Mouse (Mus musculus) heart, embryonic 10.5 days (tissue): ENCODE results near the gene Wdr20. TPM values are rescaled to one million over a fixed set of nuclear protein-coding genes. Genes with fewer than 3 reads are reported as not detected.
A peak's percentile ranks its signal among the peaks of the same experiment; 100 is the strongest.
"Not testable (repeated sequence)": the region's sequence is repeated elsewhere in the genome, so short reads cannot be mapped to it uniquely, and the experiment has no call there.

Experiments used
- DNase-seq: peaks from one replicate; pipeline ENCODE4 v3.0.0-alpha.2; 2017; ENCODE audit warnings: low spot score
- H3K27ac ChIP-seq: fragments of 300-500 bp; sonication (generic); 2 replicates; pipeline ENCODE4 v1.5.1; 2016; ENCODE audit warnings: mild to moderate bottlenecking
- H3K27me3 ChIP-seq: fragments of 300-500 bp; sonication (generic); 2 replicates; pipeline ENCODE4 v1.6.1; 2016; ENCODE audit warnings: mild to moderate bottlenecking; ENCODE audit not compliant: poor library complexity, insufficient read depth, severe bottlenecking
- H3K36me3 ChIP-seq: fragments of 300-500 bp; sonication (generic); 2 replicates; pipeline ENCODE4 v1.6.1; 2016; ENCODE audit warnings: mild to moderate bottlenecking, moderate library complexity
- H3K4me1 ChIP-seq: fragments of 300-500 bp; sonication (generic); 2 replicates; pipeline ENCODE4 v1.6.1; 2016; ENCODE audit warnings: mild to moderate bottlenecking
- H3K4me3 ChIP-seq: fragments of 300-500 bp; sonication (generic); 2 replicates; pipeline ENCODE4 v1.5.1; 2016; ENCODE audit warnings: mild to moderate bottlenecking, moderate library complexity
- H3K9me3 ChIP-seq: fragments of 300-500 bp; sonication (generic); 2 replicates; pipeline ENCODE4 v1.6.1; 2016; ENCODE audit warnings: mild to moderate bottlenecking, moderate library complexity
- WGBS: fragments of 180-500 bp; shearing (Covaris S2); methylation state at CpG from one replicate; pipeline ENCODE4 v1.1.7; 2016; 5-methylcytosine and 5-hydroxymethylcytosine counted together
- polyA plus RNA-seq: library from polyadenylated mRNA; unstranded; fragments of >200 nt; fragmentation: Nextera tagmentation; extraction: Ambion mirVana; gene quantifications from 2 replicates; pipeline ENCODE4 v1.2.1, GENCODE M21; 2016

The Wdr20 gene
- polyA plus RNA-seq: 15.4 and 21.6 TPM in 2 replicates

GRCm38 (mm10) chr12:110737170-110738157 is at the start of gene Wdr20:
Gene Wdr20 (plus strand): TSS chr12:110737944.
- H3K36me3 ChIP-seq: 0 out of 2 replicates have a peak, but pooled peaks cover 4% of the 10 kb centered on the region
- DNase-seq: peak; percentile 98
- WGBS: under 1% methylated on average over 69 of the region's 69 CpGs
- peak within 1 kb of the TSS; percentile 94 for H3K27ac ChIP-seq
- peak within 1 kb of the TSS; percentile 88 for H3K4me3 ChIP-seq
- no peaks in the 10 kb centered on the region for H3K9me3 ChIP-seq
- peaks cover 18% of the 10 kb centered on the region for H3K4me1 ChIP-seq
- H3K27me3 ChIP-seq: peaks cover 10% of the 10 kb centered on the region; the same call in 1 of the 2 replicates

GRCm38 (mm10) chr12:110688921-110689320 is 48.8 kb upstream of the Wdr20 start:
- not testable (repeated sequence) for H3K4me1 ChIP-seq, H3K27me3 ChIP-seq, H3K27ac ChIP-seq, H3K9me3 ChIP-seq, H3K4me3 ChIP-seq, DNase-seq
- 94% methylated on average over 3 of the region's 3 CpGs for WGBS
- H3K36me3 ChIP-seq: peaks cover 59% of the 10 kb centered on the region

- Histone ChIP-seq H3K4me1 (peaks cover 14% of the 10 kb centered on the region), H3K27ac (no peak overlapping the region), H3K4me3 (no peak overlapping the region), H3K9me3 (no peaks in the 10 kb centered on the region), H3K36me3 (peaks cover 67% of the 10 kb centered on the region), H3K27me3 (no peaks in the 10 kb centered on the region)
- WGBS: 86% methylated on average over 6 of the region's 6 CpGs
- no peak for DNase-seq
Observed at GRCm38 (mm10) chr12:110689919-110690643, 47.7 kb upstream of the Wdr20 start.

GRCm38 (mm10) chr12:110693378-110693777 is 44.4 kb upstream of the Wdr20 start:
- DNase-seq: not testable (repeated sequence)

GRCm38 (mm10) chr12:110695676-110696171 is 42.0 kb upstream of the Wdr20 start:
- DNase-seq: peak; percentile 86
- H3K9me3 ChIP-seq: no peaks in the 10 kb centered on the region
- no peaks in the 10 kb centered on the region for H3K27me3 ChIP-seq
- WGBS: under 1% methylated on average over 55 of the region's 55 CpGs
- H3K4me1 ChIP-seq: peaks cover 39% of the 10 kb centered on the region
- peak overlapping the region; percentile 100 for H3K27ac ChIP-seq
- peak overlapping the region; percentile 100 for H3K4me3 ChIP-seq
- peaks cover 29% of the 10 kb centered on the region for H3K36me3 ChIP-seq

More at GRCm38 (mm10) chr12:110693378-110693777, 44.4 kb upstream of the Wdr20 start:
- Histone ChIP-seq H3K36me3 (peaks cover 52% of the 10 kb centered on the region), H3K4me1 (peaks cover 22% of the 10 kb centered on the region)
- 82% methylated on average over 5 of the region's 5 CpGs for WGBS
- H3K4me3 ChIP-seq, H3K27me3 ChIP-seq, H3K9me3 ChIP-seq, H3K27ac ChIP-seq: not testable (repeated sequence)

- H3K27ac ChIP-seq: peak overlapping the region; percentile 100
Observed at GRCm38 (mm10) chr12:110696173-110696974, 41.4 kb upstream of the Wdr20 start.

GRCm38 (mm10) chr12:110696975-110697400 is 40.8 kb upstream of the Wdr20 start:
- H3K27ac ChIP-seq: peak overlapping the region; percentile 100
- peaks cover 21% of the 10 kb centered on the region for H3K36me3 ChIP-seq
- no peaks in the 10 kb centered on the region for H3K27me3 ChIP-seq
- WGBS: 53% methylated on average over 9 of the region's 9 CpGs
- DNase-seq: no peak
- H3K9me3 ChIP-seq: no peaks in the 10 kb centered on the region
- peak overlapping the region; percentile 100 for H3K4me3 ChIP-seq
- H3K4me1 ChIP-seq: peaks cover 51% of the 10 kb centered on the region

More at GRCm38 (mm10) chr12:110696173-110696974, 41.4 kb upstream of the Wdr20 start:
- under 1% methylated on average over 89 of the region's 89 CpGs for WGBS
- Histone ChIP-seq H3K4me3 (peak overlapping the region; percentile 100), H3K27me3 (no peaks in the 10 kb centered on the region), H3K9me3 (no peaks in the 10 kb centered on the region), H3K36me3 (peaks cover 27% of the 10 kb centered on the region), H3K4me1 (peaks cover 45% of the 10 kb centered on the region)
- DNase-seq: peak; percentile 98

GRCm38 (mm10) chr12:110697457-110697856 is 40.3 kb upstream of the Wdr20 start:
- 60% methylated on average over 5 of the region's 5 CpGs for WGBS

GRCm38 (mm10) chr12:110698080-110698479 is 39.7 kb upstream of the Wdr20 start:
- H3K27me3 ChIP-seq: no peaks in the 10 kb centered on the region
- H3K36me3 ChIP-seq: peaks cover 14% of the 10 kb centered on the region
- no peaks in the 10 kb centered on the region for H3K9me3 ChIP-seq
- DNase-seq: no peak
- H3K4me1 ChIP-seq: peaks cover 56% of the 10 kb centered on the region
- 86% methylated on average over 1 of the region's 1 CpGs for WGBS
- no peak overlapping the region for H3K4me3 ChIP-seq
- H3K27ac ChIP-seq: peak overlapping the region; percentile 82; the same call in 1 of the 2 replicates

More at GRCm38 (mm10) chr12:110697457-110697856, 40.3 kb upstream of the Wdr20 start:
- Histone ChIP-seq H3K27me3 (no peaks in the 10 kb centered on the region), H3K4me3 (no peak overlapping the region), H3K27ac (peak overlapping the region; percentile 100), H3K4me1 (peaks cover 53% of the 10 kb centered on the region), H3K36me3 (peaks cover 19% of the 10 kb centered on the region), H3K9me3 (no peaks in the 10 kb centered on the region)
- no peak for DNase-seq

- peak; percentile 86 for DNase-seq
- H3K36me3 ChIP-seq: peaks cover 10% of the 10 kb centered on the region
- H3K27ac ChIP-seq: peak overlapping the region; percentile 82
- no peaks in the 10 kb centered on the region for H3K9me3 ChIP-seq
- H3K4me3 ChIP-seq: peak overlapping the region; percentile 25; the same call in 1 of the 2 replicates
- WGBS: 27% methylated on average over 15 of the region's 15 CpGs
- H3K4me1 ChIP-seq: peaks cover 57% of the 10 kb centered on the region
- H3K27me3 ChIP-seq: no peaks in the 10 kb centered on the region
Observed at GRCm38 (mm10) chr12:110698523-110699170, 39.1 kb upstream of the Wdr20 start.

GRCm38 (mm10) chr12:110699171-110699547 is 38.6 kb upstream of the Wdr20 start:
- Histone ChIP-seq H3K27me3 (no peaks in the 10 kb centered on the region), H3K9me3 (no peaks in the 10 kb centered on the region), H3K4me3 (peak overlapping the region; percentile 25; the same call in 1 of the 2 replicates), H3K27ac (peak overlapping the region; percentile 82), H3K4me1 (peaks cover 57% of the 10 kb centered on the region), H3K36me3 (peaks cover 7% of the 10 kb centered on the region)
- 52% methylated on average over 2 of the region's 2 CpGs for WGBS
- no peak for DNase-seq
